Mouse (Mus musculus) embryonic facial prominence, embryonic 10.5 days (tissue): Measurements from ENCODE around the gene Ano1. TPM values are rescaled to one million over a fixed set of nuclear protein-coding genes. Genes with fewer than 3 reads are reported as not detected.

Experiments
- DNase-seq: peaks from one replicate; pipeline ENCODE4 v3.0.0-alpha.2; 2017; ENCODE audit warnings: low spot score
- H3K27ac ChIP-seq: fragments of 300-500 bp; sonication (generic); replicated peaks from 2 replicates; pipeline ENCODE4 v1.5.1; 2016; ENCODE audit warnings: mild to moderate bottlenecking
- H3K27me3 ChIP-seq: fragments of 300-500 bp; sonication (generic); replicated peaks from 2 replicates; pipeline ENCODE4 v1.6.1; 2016; ENCODE audit warnings: low read depth, mild to moderate bottlenecking; ENCODE audit not compliant: poor library complexity, severe bottlenecking
- H3K36me3 ChIP-seq: fragments of 300-500 bp; sonication (generic); replicated peaks from 2 replicates; pipeline ENCODE4 v1.6.1; 2016; ENCODE audit warnings: mild to moderate bottlenecking, moderate library complexity
- H3K4me1 ChIP-seq: fragments of 300-500 bp; sonication (generic); 2 replicates; pipeline ENCODE4 v1.6.1; 2016
- H3K4me3 ChIP-seq: fragments of 300-500 bp; sonication (generic); 2 replicates; pipeline ENCODE4 v1.5.1; 2016; ENCODE audit warnings: mild to moderate bottlenecking, moderate library complexity
- H3K9me3 ChIP-seq: fragments of 300-500 bp; sonication (generic); 2 replicates; pipeline ENCODE4 v1.6.1; 2016; ENCODE audit warnings: mild to moderate bottlenecking
- WGBS: fragments of 180-500 bp; shearing (Covaris S2); methylation state at CpG from one replicate; pipeline ENCODE4 v1.1.7; 2016; 5-methylcytosine and 5-hydroxymethylcytosine counted together
- polyA plus RNA-seq: library from polyadenylated mRNA; unstranded; fragments of >200 nt; fragmentation: Nextera tagmentation; extraction: Ambion mirVana; gene quantifications from 2 replicates; pipeline ENCODE4 v1.2.1, GENCODE M21; 2016

The Ano1 gene
- polyA plus RNA-seq, 1 experiment from 2014 or later: 11.3 TPM

DNA sequence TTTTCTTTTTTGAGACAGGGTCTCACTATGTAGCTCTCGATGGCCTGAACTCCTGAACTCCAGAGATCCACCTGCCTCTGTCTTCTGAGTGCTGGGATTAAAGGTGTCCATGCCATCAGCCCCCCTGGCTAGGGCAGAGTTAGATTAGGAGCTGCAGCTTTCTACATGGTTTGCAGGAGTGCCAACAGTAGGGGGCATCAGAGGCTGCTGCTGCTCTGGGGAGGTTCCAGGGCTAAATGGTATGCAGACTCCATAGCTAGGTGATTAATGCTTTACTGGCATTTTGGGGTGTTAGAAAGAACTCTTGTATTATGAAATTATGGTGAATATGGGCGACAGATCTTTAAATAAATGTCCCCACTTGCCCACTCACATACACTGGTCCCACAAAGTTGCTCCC is 164.5 kb downstream of the Ano1 start:
- Histone ChIP-seq H3K36me3 (peaks cover 7% of the 10 kb centered on the region), H3K9me3 (no peaks in the 10 kb centered on the region), H3K27me3 (peaks cover 22% of the 10 kb centered on the region), H3K27ac (no peak overlapping the region), H3K4me3 (no peak overlapping the region), H3K4me1 (peaks cover 16% of the 10 kb centered on the region)
- peak; percentile 53 for DNase-seq
- 39% methylated on average over 2 of the region's 2 CpGs for WGBS

DNA sequence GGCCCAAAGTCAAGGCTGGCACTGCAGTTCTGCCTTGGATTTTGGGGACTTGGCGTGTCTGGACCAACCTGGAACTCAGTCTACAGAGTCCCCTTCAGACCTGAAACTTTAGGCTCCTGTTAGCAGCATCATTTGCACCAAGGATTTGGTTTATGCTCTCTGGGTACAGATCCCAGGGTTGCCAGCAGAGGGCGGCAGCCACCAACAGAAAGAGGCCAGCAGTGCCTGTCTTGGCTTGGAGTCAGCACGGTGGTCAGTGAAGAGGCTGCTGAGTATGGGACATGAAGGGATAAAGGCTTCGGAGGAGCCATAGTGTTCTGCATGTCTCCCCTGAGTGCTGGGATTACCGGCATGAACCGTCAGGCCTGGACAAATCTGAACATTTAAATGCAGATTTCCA is 166.1 kb downstream of the Ano1 start:
- H3K9me3 ChIP-seq: no peaks in the 10 kb centered on the region
- H3K4me3 ChIP-seq: no peak overlapping the region
- H3K27ac ChIP-seq: no peak overlapping the region
- WGBS: 16% methylated on average over 6 of the region's 6 CpGs
- H3K36me3 ChIP-seq: peaks cover 2% of the 10 kb centered on the region
- H3K4me1 ChIP-seq: peaks cover 26% of the 10 kb centered on the region
- DNase-seq: peak; percentile 86
- peaks cover 22% of the 10 kb centered on the region for H3K27me3 ChIP-seq

DNA sequence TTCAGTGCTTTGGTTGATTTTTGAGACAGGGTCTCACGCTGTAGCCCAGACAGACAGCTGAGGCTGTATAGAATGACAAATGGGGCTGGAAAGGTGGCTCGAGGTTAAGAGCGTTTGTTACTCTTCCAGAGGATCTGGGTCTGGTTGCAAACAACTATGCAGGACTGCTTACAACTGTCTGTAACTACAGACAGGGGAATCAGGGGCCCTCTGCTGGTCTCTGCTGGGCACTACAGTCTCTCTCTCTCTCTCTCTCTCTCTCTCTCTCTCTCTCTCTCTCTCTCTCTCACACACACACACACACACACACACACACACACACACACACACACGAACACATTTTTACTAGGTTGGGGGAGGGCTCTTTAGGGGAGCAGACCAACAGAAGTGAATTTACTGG is 168.2 kb downstream of the Ano1 start:
- DNase-seq: peak; percentile 66
- Histone ChIP-seq H3K9me3 (no peaks in the 10 kb centered on the region), H3K4me3 (no peak overlapping the region), H3K36me3 (peaks cover 23% of the 10 kb centered on the region), H3K27me3 (peaks cover 22% of the 10 kb centered on the region), H3K4me1 (peaks cover 29% of the 10 kb centered on the region), H3K27ac (no peak overlapping the region)
- 9% methylated on average over 4 of the region's 4 CpGs for WGBS

DNA sequence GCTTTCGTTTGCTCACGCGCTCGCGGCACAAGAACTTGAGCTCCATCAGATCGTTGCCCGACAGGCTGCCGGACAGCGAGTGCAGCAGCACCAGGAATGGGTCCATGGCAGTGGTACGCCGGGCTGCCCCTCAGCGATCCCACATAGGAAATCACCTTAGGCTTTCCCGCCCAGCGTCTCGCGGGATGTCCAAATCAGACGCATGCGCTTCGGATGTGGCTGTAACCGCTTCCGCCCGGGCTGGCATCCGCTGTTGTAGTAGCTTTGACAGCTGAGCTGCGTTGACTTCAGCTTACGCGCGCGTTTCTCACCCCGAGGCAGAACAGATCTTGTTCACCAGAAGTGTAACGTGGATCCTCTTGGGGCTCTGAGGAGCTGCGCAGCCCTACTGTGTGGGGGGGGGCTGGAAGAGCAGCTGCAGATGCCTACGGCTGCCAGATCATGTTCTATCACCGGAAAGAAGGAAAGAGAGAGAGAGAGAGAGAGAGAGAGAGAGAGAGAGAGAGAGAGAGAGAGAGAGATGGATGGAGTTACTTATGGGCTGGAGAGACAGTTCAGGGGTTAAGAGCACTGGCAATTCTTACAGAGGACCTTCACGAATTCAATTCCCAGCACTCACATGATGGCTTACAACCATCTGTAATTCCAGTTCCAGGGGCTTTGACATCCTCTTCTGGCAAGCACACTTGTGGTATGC is 169.3 kb downstream of the Ano1 start, which contains the start of gene Fadd:
TSS of gene Fadd (minus strand) at position 180 of the 697 bp plus-strand sequence.
- 1% methylated on average over 34 of the region's 34 CpGs for WGBS
- peaks cover 29% of the 10 kb centered on the region for H3K4me1 ChIP-seq
- H3K36me3 ChIP-seq: peaks cover 33% of the 10 kb centered on the region
- DNase-seq: peak; percentile 93
- no peaks in the 10 kb centered on the region for H3K9me3 ChIP-seq
- peak within 1 kb of the TSS; percentile 88 for H3K4me3 ChIP-seq
- peak within 1 kb of the TSS; percentile 93 for H3K27ac ChIP-seq
- H3K27me3 ChIP-seq: peaks cover 22% of the 10 kb centered on the region

DNA sequence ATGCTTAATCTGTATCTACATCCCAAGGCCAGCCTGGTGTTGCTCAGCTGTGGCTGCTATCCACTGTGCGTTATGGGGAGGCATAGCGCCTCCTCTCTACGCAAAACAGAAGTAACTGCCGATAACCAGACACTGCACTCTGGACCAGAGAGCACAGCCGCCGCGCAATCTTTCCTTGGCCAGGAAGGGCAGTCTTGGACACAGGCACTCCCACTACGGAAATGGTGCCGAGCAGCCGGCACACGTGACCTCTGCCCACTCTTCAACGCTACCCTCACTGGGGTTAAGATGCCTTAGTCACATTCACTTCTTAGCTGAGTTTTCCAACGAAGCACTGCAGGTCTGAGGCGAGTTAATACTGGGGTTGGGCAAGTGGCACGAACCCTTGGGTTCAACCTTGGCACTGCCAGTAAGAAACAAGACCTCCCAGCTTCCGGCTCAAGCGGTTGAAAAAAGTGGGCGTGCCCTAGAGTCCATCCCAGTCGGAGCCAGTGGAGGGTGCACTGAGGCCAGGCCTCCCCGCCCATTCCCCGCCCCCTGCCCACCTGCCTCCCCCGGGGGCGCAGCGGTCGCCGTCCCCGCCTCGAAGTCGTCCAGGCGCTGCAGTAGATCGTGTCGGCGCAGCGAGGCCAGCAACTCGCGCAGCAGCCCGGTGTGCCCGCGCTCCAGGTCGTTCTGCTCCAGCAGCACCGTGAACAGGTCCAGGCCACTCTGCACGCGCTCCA is 170.1 kb downstream of the Ano1 start:
- H3K9me3 ChIP-seq: no peaks in the 10 kb centered on the region
- peaks cover 17% of the 10 kb centered on the region for H3K27me3 ChIP-seq
- H3K4me1 ChIP-seq: peaks cover 29% of the 10 kb centered on the region
- peak overlapping the region; percentile 93 for H3K27ac ChIP-seq
- under 1% methylated on average over 43 of the region's 43 CpGs for WGBS
- DNase-seq: peak; percentile 88
- H3K36me3 ChIP-seq: peaks cover 33% of the 10 kb centered on the region
- H3K4me3 ChIP-seq: peak overlapping the region; percentile 88

DNA sequence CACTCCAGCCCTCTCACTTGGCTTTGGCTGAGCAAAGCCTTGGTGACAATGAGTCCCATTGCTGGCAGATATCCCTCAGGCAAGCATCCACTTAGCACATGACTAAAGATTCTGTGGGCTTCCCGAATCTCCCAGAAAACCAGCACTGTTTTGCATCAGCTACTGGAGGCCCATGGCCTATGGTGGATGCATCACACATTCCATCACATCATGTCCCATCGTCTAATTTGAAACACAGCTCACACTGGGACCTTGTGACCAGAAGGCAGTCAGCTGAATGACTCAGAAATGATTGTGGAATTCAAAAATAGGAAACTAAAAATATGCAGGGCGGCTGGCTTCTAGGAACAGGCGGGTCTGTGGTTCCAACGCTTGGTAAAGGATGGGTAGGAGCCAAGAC is 173.9 kb downstream of the Ano1 start:
- H3K4me3 ChIP-seq: no peak overlapping the region
- H3K27me3 ChIP-seq: no peaks in the 10 kb centered on the region
- H3K27ac ChIP-seq: no peak overlapping the region
- peaks cover 33% of the 10 kb centered on the region for H3K36me3 ChIP-seq
- WGBS: 90% methylated on average over 5 of the region's 5 CpGs
- no peak for DNase-seq
- no peaks in the 10 kb centered on the region for H3K9me3 ChIP-seq
- H3K4me1 ChIP-seq: peaks cover 19% of the 10 kb centered on the region

DNA sequence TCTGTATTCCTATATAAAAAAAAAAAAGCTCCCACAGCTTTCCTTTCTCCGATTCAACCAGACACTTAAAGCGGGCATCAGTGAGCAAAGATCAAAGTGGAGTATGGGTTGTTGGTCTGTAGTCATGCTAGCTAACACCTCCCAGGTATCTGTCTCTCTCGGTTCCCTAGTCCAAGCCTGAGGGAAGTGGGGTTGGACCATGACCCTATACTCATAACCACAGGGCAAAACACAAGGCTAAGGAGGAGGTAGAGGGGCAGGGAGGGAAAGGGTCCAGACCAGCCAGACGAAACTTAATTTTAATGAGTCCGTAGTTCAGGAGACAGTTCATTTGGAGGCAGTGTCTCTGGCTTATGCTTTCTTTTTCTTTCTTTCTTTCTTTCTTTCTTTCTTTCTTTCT is 179.5 kb downstream of the Ano1 start:
- no peak overlapping the region for H3K4me3 ChIP-seq
- H3K27ac ChIP-seq: no peak overlapping the region
- H3K9me3 ChIP-seq: no peaks in the 10 kb centered on the region
- H3K36me3 ChIP-seq: no peaks in the 10 kb centered on the region
- 84% methylated on average over 5 of the region's 5 CpGs for WGBS
- no peaks in the 10 kb centered on the region; the same call in 1 of the 2 replicates for H3K27me3 ChIP-seq
- H3K4me1 ChIP-seq: no peaks in the 10 kb centered on the region
- no peak for DNase-seq

DNA sequence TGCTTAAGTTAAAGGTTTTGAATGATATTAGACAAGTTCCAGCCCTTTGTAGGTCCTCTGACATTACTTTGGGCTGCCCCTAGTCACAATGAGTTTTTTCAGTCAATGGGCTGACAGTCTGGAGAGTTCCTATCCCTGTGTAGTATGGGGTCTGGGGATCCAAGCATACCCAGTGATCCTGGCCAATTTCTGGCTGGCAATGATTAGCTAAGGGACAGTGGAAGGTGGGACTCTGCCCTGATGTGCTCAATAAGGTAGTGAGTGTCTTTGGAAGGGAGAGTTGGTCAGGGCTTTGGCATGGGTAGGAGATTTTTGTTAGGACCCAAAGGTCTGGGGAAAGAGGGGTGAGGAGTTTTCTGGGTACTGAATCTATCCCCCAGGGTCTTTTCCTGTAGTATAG is 180.2 kb downstream of the Ano1 start:
- H3K4me1 ChIP-seq: no peaks in the 10 kb centered on the region
- no peaks in the 10 kb centered on the region for H3K9me3 ChIP-seq
- no peak overlapping the region for H3K27ac ChIP-seq
- DNase-seq: no peak
- H3K27me3 ChIP-seq: peaks cover 6% of the 10 kb centered on the region
- no peaks in the 10 kb centered on the region for H3K36me3 ChIP-seq
- no peak overlapping the region for H3K4me3 ChIP-seq

DNA sequence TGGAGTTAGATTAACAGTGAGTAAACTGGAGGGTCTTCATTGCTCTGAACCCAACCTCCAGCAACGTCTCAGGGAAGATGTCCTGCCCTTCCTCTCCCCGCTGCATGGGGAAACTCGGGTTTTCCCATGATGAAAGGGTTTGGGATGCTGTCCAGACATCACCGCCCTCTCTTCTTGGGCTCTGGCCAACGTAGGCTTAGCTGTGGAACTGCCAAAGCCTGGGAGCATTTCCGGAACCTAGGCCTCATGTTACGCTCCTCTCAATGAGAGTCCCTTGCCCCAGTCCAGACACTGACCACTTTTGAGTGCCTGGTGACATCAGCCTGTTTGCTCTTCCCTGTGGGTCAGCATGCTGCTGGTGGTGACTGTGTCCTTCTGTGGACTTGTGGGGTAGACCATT is 182.3 kb downstream of the Ano1 start:
- DNase-seq: no peak
- H3K4me1 ChIP-seq: peaks cover 4% of the 10 kb centered on the region
- no peak overlapping the region for H3K4me3 ChIP-seq
- no peak overlapping the region for H3K27ac ChIP-seq
- H3K27me3 ChIP-seq: peaks cover 13% of the 10 kb centered on the region
- WGBS: 85% methylated on average over 7 of the region's 7 CpGs
- no peaks in the 10 kb centered on the region for H3K36me3 ChIP-seq
- H3K9me3 ChIP-seq: no peaks in the 10 kb centered on the region

DNA sequence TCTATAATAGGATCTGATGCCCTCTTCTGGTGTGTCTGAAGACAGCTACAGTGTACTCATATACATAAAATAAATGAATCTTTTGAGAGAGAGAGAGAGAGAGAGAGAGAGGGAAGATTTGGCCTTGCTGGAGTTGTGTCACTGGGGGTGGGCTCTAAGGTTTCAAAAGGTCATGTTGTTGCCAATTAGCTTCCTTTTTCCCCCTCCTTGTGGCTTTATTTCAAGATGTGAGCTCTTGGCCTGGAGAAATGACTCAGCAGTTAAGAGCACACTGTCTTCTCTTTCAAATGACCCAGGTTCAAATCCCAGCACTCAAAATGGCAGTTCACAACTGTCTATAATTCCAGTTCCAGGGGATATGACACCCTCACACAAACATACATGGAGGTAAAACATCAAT is 183.7 kb downstream of the Ano1 start:
- DNase-seq: no peak
- H3K4me1 ChIP-seq: peaks cover 14% of the 10 kb centered on the region
- no peak overlapping the region for H3K4me3 ChIP-seq
- no peaks in the 10 kb centered on the region for H3K9me3 ChIP-seq
- H3K27ac ChIP-seq: no peak overlapping the region
- H3K27me3 ChIP-seq: peaks cover 27% of the 10 kb centered on the region
- H3K36me3 ChIP-seq: no peaks in the 10 kb centered on the region

DNA sequence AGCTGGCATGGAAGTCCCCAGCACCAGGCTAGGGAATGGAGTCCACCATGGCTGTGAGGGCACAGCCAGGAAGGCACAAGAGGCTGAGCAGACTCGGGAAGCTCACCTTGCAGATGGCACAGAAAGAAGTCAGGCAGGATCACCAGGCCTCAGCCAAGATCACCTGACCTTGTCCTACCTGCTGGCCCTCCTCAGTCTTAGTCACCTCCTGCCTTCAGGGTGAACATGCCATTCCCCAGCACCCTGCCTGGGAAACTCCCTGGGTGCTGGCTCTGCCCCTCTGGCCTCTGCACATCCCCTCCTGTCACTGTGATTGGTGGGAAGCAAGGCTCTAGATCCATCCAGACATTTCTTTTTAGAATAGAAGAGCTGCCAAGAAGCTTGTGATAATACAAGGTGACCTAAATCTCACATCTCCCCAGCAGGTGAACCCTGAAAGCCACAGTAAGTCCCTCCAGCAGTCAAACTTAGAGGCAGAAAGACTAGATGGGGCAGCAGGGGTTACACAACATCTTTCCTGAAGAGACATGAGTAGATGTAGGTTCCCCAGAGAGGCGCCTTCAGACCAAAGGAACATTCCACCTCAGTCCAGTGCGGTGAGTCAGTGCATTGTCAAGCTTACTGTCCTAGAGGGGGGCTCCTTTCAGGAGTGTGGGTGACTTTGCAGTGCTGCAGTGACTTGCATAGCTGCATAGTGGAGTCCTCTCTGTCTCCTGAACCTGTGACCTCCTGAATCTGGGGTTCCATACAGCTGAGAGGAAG is 184.7 kb downstream of the Ano1 start:
- H3K27me3 ChIP-seq: peaks cover 31% of the 10 kb centered on the region
- WGBS: 71% methylated on average over 3 of the region's 3 CpGs

DNA sequence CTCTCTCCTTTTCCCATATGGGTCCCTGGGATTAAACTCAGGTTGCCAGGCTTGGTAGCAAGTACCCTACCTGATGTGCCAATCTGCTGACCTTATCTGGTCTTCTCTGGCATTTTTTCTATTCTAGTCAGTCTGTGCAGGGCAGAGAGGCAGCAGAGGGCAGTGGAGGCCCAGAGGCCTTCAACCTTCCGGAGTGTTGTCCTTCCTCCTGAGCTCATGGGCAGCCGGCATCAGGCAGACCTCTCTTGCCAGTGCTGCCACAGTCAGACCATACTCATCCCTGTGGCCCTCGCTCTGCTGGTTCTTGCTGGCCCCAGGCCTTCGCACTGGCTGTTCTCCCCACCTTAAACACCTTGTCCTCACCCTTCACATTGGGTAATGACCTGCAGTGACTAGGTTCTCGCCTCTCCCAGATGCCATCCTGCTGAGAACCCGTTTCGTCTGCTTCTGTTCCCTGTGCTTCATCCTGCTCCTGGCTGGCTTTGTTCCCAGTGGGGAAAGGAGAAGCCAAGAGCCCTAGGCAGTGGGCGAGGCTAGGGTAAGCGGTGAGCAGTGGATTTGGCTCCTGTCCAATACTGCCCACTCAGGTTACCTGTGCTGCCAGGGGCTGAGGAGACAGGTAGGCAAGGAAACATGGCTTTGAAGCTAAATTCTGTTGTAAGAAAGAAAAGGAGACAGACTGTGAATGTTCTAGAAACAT is 188.2 kb downstream of the Ano1 start:
- H3K4me1 ChIP-seq: peaks cover 20% of the 10 kb centered on the region
- H3K4me3 ChIP-seq: no peak overlapping the region
- H3K27me3 ChIP-seq: peaks cover 47% of the 10 kb centered on the region
- no peaks in the 10 kb centered on the region for H3K36me3 ChIP-seq
- H3K9me3 ChIP-seq: no peaks in the 10 kb centered on the region
- WGBS: 60% methylated on average over 9 of the region's 9 CpGs
- DNase-seq: no peak
- no peak overlapping the region for H3K27ac ChIP-seq

More for the DNA sequence above, 184.7 kb downstream of the Ano1 start:
- H3K4me1 ChIP-seq: peaks cover 16% of the 10 kb centered on the region
- no peak overlapping the region for H3K27ac ChIP-seq
- H3K9me3 ChIP-seq: no peaks in the 10 kb centered on the region
- DNase-seq: no peak
- no peaks in the 10 kb centered on the region for H3K36me3 ChIP-seq
- H3K4me3 ChIP-seq: no peak overlapping the region
